Mouse (Mus musculus) thymus, adult 2 months (tissue): Measurements from ENCODE around the gene Raly. TPM values are rescaled to one million over a fixed set of nuclear protein-coding genes. Genes with fewer than 3 reads are reported as not detected.

Experiments used
- DNase-seq: peaks from one replicate; pipeline ENCODE4 v3.0.0; 2021
- H3K27ac ChIP-seq: fragments of 200-500 bp; 2 replicates; pipeline ENCODE4 v1.5.1; 2012; ENCODE audit warnings: low read length, control low read depth; ENCODE audit not compliant: control insufficient read depth, insufficient read depth
- H3K27me3 ChIP-seq: fragments of 200-500 bp; 2 replicates; pipeline ENCODE4 v1.6.1; 2012; ENCODE audit warnings: mild to moderate bottlenecking, low read length, moderate library complexity, mixed read lengths; ENCODE audit not compliant: control insufficient read depth, insufficient read depth
- H3K36me3 ChIP-seq: fragments of 200-500 bp; 2 replicates; pipeline ENCODE4 v1.6.1; 2012; ENCODE audit warnings: mild to moderate bottlenecking, low read length, moderate library complexity; ENCODE audit not compliant: control insufficient read depth, insufficient read depth
- H3K4me1 ChIP-seq: fragments of 200-500 bp; replicated peaks from 2 replicates; pipeline ENCODE4 v1.6.1; 2012; ENCODE audit warnings: low read length; ENCODE audit not compliant: control insufficient read depth, insufficient read depth
- H3K4me3 ChIP-seq: fragments of 200-500 bp; 2 replicates; pipeline ENCODE4 v1.5.1; 2012; ENCODE audit warnings: mild to moderate bottlenecking, low read length, control low read depth, moderate library complexity; ENCODE audit not compliant: control insufficient read depth, insufficient read depth
- CTCF ChIP-seq: fragments of 200-500 bp; IDR thresholded peaks from 2 replicates; pipeline ENCODE4 v1.5.1; 2012; ENCODE audit warnings: mild to moderate bottlenecking, control low read depth, low read length, moderate library complexity, borderline replicate concordance; ENCODE audit not compliant: control insufficient read depth, poor library complexity, insufficient read depth; ENCODE audit errors: extremely low read depth
- POLR2A ChIP-seq: fragments of 200-500 bp; IDR thresholded peaks from 2 replicates; pipeline ENCODE4 v1.6.1; 2012; ENCODE audit warnings: mild to moderate bottlenecking, low read length, control low read depth, moderate library complexity; ENCODE audit not compliant: control insufficient read depth, poor library complexity, insufficient read depth; ENCODE audit errors: extremely low read depth
- WGBS: fragments of 180-500 bp; shearing (Covaris S2); methylation state at CpG from one replicate; pipeline ENCODE4 v1.1.7; 2018; 5-methylcytosine and 5-hydroxymethylcytosine counted together
- polyA plus RNA-seq: library from polyadenylated mRNA; depleted of rRNA; stranded (reverse); fragments of >200 nt; gene quantifications from 2 replicates; pipeline ENCODE4 v1.2.3, GENCODE M21; 2012

The Raly gene
- polyA plus RNA-seq, 1 experiment = 437 TPM

GRCm38 (mm10) chr2:154789977-154790655, 780 bp upstream of the Raly start:
- Histone ChIP-seq H3K27me3 (no peaks in the 10 kb centered on the region), H3K27ac (no peak overlapping the region), H3K4me1 (peaks cover 3% of the 10 kb centered on the region; the same call in 1 of the 2 replicates), H3K4me3 (peak overlapping the region; percentile 50), H3K36me3 (no peaks in the 10 kb centered on the region)
- 29% methylated on average over 14 of the region's 14 CpGs for WGBS
- DNase-seq = no peak
- TF ChIP-seq POLR2A (no peak), CTCF (no peak)

GRCm38 (mm10) chr2:154791661-154792642, 1.1 kb downstream of the Raly start:
- WGBS = under 1% methylated on average over 67 of the region's 67 CpGs
- H3K27ac ChIP-seq = peak overlapping the region; percentile 65
- H3K27me3 ChIP-seq = no peaks in the 10 kb centered on the region
- TF ChIP-seq CTCF = no peak
- no peak for TF ChIP-seq POLR2A
- DNase-seq = peak; percentile 82
- H3K36me3 ChIP-seq = no peaks in the 10 kb centered on the region
- H3K4me1 ChIP-seq = peaks cover 3% of the 10 kb centered on the region; the same call in 1 of the 2 replicates
- peak overlapping the region; percentile 75 for H3K4me3 ChIP-seq

- H3K4me1 ChIP-seq = 0 out of 2 replicates have a peak, but pooled peaks cover 3% of the 10 kb centered on the region
These were observed 12.5 kb downstream of the Raly start for GRCm38 (mm10) chr2:154803372-154803771.

GRCm38 (mm10) chr2:154803845-154804244, 12.9 kb downstream of the Raly start:
- 92% methylated on average over 4 of the region's 4 CpGs for WGBS
- TF ChIP-seq CTCF (no peak), POLR2A (no peak)
- no peaks in the 10 kb centered on the region for H3K27me3 ChIP-seq
- no peak overlapping the region for H3K27ac ChIP-seq
- 0 out of 2 replicates have a peak, but pooled peaks cover 3% of the 10 kb centered on the region for H3K4me1 ChIP-seq
- DNase-seq = no peak
- no peak overlapping the region for H3K4me3 ChIP-seq
- H3K36me3 ChIP-seq = no peaks in the 10 kb centered on the region

More at GRCm38 (mm10) chr2:154803372-154803771, 12.5 kb downstream of the Raly start:
- Histone ChIP-seq H3K27ac (no peak overlapping the region), H3K36me3 (no peaks in the 10 kb centered on the region), H3K27me3 (no peaks in the 10 kb centered on the region), H3K4me3 (no peak overlapping the region)
- no peak for DNase-seq
- TF ChIP-seq CTCF (no peak), POLR2A (no peak)
- 94% methylated on average over 1 of the region's 1 CpGs for WGBS

- H3K27me3 ChIP-seq = no peaks in the 10 kb centered on the region
- TF ChIP-seq POLR2A = no peak
- no peak overlapping the region for H3K4me3 ChIP-seq
- no peak overlapping the region for H3K27ac ChIP-seq
- 0 out of 2 replicates have a peak, but pooled peaks cover 3% of the 10 kb centered on the region for H3K4me1 ChIP-seq
- WGBS = 70% methylated on average over 1 of the region's 1 CpGs
- DNase-seq = no peak
- no peaks in the 10 kb centered on the region for H3K36me3 ChIP-seq
These were observed 16.8 kb downstream of the Raly start for GRCm38 (mm10) chr2:154807689-154808088.

GRCm38 (mm10) chr2:154809107-154809762, 18.3 kb downstream of the Raly start:
- no peaks in the 10 kb centered on the region for H3K27me3 ChIP-seq
- no peak for DNase-seq
- 0 out of 2 replicates have a peak, but pooled peaks cover 3% of the 10 kb centered on the region for H3K4me1 ChIP-seq
- 95% methylated on average over 1 of the region's 1 CpGs for WGBS
- TF ChIP-seq POLR2A = no peak
- no peak for TF ChIP-seq CTCF
- no peaks in the 10 kb centered on the region for H3K36me3 ChIP-seq
- no peak overlapping the region for H3K4me3 ChIP-seq
- H3K27ac ChIP-seq = no peak overlapping the region
